21 mouse cellular contexts compared by ENCODE assay signal in genomic region chr2:153002492-153003248, GRCm38 (mm10). TPM values are rescaled to one million over a fixed set of nuclear protein-coding genes. Genes with fewer than 3 reads are reported as not detected.
DNase-seq lines count a peak whose midpoint lies in the region; ATAC-seq lines count a peak whose summit lies in the region.
"Had no signal": no experiment of that assay in that cellular context is flagged by ENCODE, and none has a peak within 500 bp of the region (broad histone marks: within the 10 kb centered on the region; RNA-seq: fewer than 3 reads in every experiment).

No protein-coding gene starts in this region.

- H3K4me3 ChIP-seq in heart, embryonic 10.5 days = no peak overlapping the region
- H3K4me3 ChIP-seq: embryonic facial prominence, embryonic 12.5 days; erythroblast, embryonic 14.5 days; heart, adult 2 months; heart, embryonic 15.5 days; midbrain, embryonic 10.5 days; neural tube, embryonic 12.5 days had no signal

- H3K4me1 ChIP-seq in heart, embryonic 10.5 days = no peaks in the 10 kb centered on the region
- H3K4me1 ChIP-seq: embryonic facial prominence, embryonic 12.5 days; heart, embryonic 15.5 days; neural tube, embryonic 12.5 days had no signal

- ATAC-seq in common myeloid progenitor, adult 5-6 weeks (replicated peaks; ENCODE audit: low read depth, poor library complexity, severe bottlenecking) = peak; percentile 72
- peak; percentile 9; the same call in 1 of the 2 replicates for ATAC-seq in monocyte, adult 5-6 weeks (replicated peaks; ENCODE audit: insufficient number of reproducible peaks, low FRiP score, low TSS enrichment, poor library complexity, severe bottlenecking)

- peak; percentile 57 for DNase-seq in CD4-positive, CD25-positive, alpha-beta regulatory T cell, adult 2 months (ENCODE audit: low read depth, low spot score)
- DNase-seq in thymus, postnatal 36 days = peak; percentile 10 to 21
- DNase-seq in heart, embryonic 10.5 days (ENCODE audit: low spot score) = no peak
- no peak for DNase-seq in kidney, adult 8-10 months
- no peak for DNase-seq in layer of hippocampus, postnatal 14 days (ENCODE audit: low spot score in 2 of 2)
- DNase-seq: cerebellum, adult 8-10 months; gastrocnemius, postnatal 10 days; heart, adult 2 months; left cerebral cortex, postnatal 4 days; liver; lung, adult 18-20 months; right cerebral cortex, adult 18-20 months had no signal

- no peak overlapping the region for H3K27ac ChIP-seq in heart, embryonic 10.5 days
- H3K27ac ChIP-seq: embryonic facial prominence, embryonic 12.5 days; heart, adult 2 months; heart, embryonic 15.5 days; midbrain, embryonic 10.5 days; neural tube, embryonic 12.5 days had no signal

- no peaks in the 10 kb centered on the region for H3K9me3 ChIP-seq in heart, embryonic 10.5 days
- H3K9me3 ChIP-seq: embryonic facial prominence, embryonic 12.5 days; heart, embryonic 15.5 days; midbrain, embryonic 10.5 days; neural tube, embryonic 12.5 days had no signal

- peaks cover 8% of the 10 kb centered on the region for H3K36me3 ChIP-seq in heart, embryonic 10.5 days

- H3K27me3 ChIP-seq in heart, embryonic 10.5 days (ENCODE audit: insufficient read depth, poor library complexity, severe bottlenecking) = peaks cover 10% of the 10 kb centered on the region; the same call in 1 of the 2 replicates
- H3K27me3 ChIP-seq: embryonic facial prominence, embryonic 12.5 days; neural tube, embryonic 12.5 days had no signal

- WGBS in heart, embryonic 10.5 days = 80% methylated on average over 15 of the region's 15 CpGs

RNA-seq across cellular contexts. Expression of gene Pdrg1, which starts 12.6 kb away (rescaled TPM):
- total RNA-seq in common myeloid progenitor, adult 5-6 weeks (2017) = 109 and 138 TPM in 2 replicates
- total RNA-seq in monocyte, adult 5-6 weeks (2017) = 38.7 to 88.5 TPM (median 51.6 TPM) in 3 replicates
- polyA plus RNA-seq in heart, embryonic 10.5 days (2016; fragmentation: Nextera tagmentation; extraction: Ambion mirVana) = 89.9 and 94.4 TPM in 2 replicates
- 10 to 100 TPM; 34.0 to 37.4 TPM for total RNA-seq in layer of hippocampus, postnatal 14 days (2021)

RNA-seq across cellular contexts. Expression of gene Xkr7, which starts 29.0 kb away (rescaled TPM):
- total RNA-seq in common myeloid progenitor, adult 5-6 weeks (2017) = not detected in 2 replicates
- not detected in 3 replicates for total RNA-seq in monocyte, adult 5-6 weeks (2017)
- polyA plus RNA-seq in heart, embryonic 10.5 days (2016; fragmentation: Nextera tagmentation; extraction: Ambion mirVana) = not detected in 2 replicates
- total RNA-seq in layer of hippocampus, postnatal 14 days (2021) = 1 to 10 TPM; 3.3 TPM
- total RNA-seq: heart, adult 2 months had no signal
- polyA plus RNA-seq: erythroblast, embryonic 14.5 days; heart, embryonic 15.5 days; intestine, embryonic 14.5 days; kidney, embryonic 14.5 days had no signal

RNA-seq across cellular contexts. Expression of gene Ttll9, which starts 40.4 kb away (rescaled TPM):
- total RNA-seq in common myeloid progenitor, adult 5-6 weeks (2017) = 0.50 and 1.6 TPM in 2 replicates
- total RNA-seq in monocyte, adult 5-6 weeks (2017) = not detected in 3 replicates
- polyA plus RNA-seq in heart, embryonic 10.5 days (2016; fragmentation: Nextera tagmentation; extraction: Ambion mirVana) = 0.47 and 0.85 TPM in 2 replicates
- total RNA-seq in layer of hippocampus, postnatal 14 days (2021) = 1 to 10 TPM; 1.7 to 3.0 TPM
- total RNA-seq: gastrocnemius, postnatal 10 days; heart, adult 2 months had no signal
- polyA plus RNA-seq: erythroblast, embryonic 14.5 days had no signal

RNA-seq across cellular contexts. Expression of gene Dusp15, which starts 51.2 kb away (rescaled TPM):
- total RNA-seq in common myeloid progenitor, adult 5-6 weeks (2017) = not detected in 2 replicates
- not detected in 3 replicates for total RNA-seq in monocyte, adult 5-6 weeks (2017)
- polyA plus RNA-seq in heart, embryonic 10.5 days (2016; fragmentation: Nextera tagmentation; extraction: Ambion mirVana) = 0.04 TPM in 2 replicates
- total RNA-seq in layer of hippocampus, postnatal 14 days (2021) = 10 to 100 TPM; 26.1 to 27.1 TPM
- total RNA-seq: heart, adult 2 months had no signal
- polyA plus RNA-seq: erythroblast, embryonic 14.5 days had no signal

Comparison
In these comparisons a context has a peak if more than half of its experiments do, and no peak if none do; other contexts are left out.
1. DNase-seq: peak in CD4-positive, CD25-positive, alpha-beta regulatory T cell, adult 2 months (single experiment) and thymus, postnatal 36 days (2 of 2); none in heart, embryonic 10.5 days (single experiment), kidney, adult 8-10 months (0 of 2) and layer of hippocampus, postnatal 14 days (0 of 2).